Mouse (Mus musculus): ENCODE data around the gene Sez6. TPM values are rescaled to one million over a fixed set of nuclear protein-coding genes. Genes with fewer than 3 reads are reported as not detected.

Gene Sez6
- total and polyA plus RNA-seq, 3 experiments, result 0.04 TPM; not detected in 2

- peak overlapping the region; percentile 95 for H3K4me2 ChIP-seq (ENCODE audit: insufficient read depth, low read depth, poor library complexity, severe bottlenecking)
- peaks cover 5 to 38% of the 10 kb centered on the region in 2 experiments for H3K4me1 ChIP-seq (ENCODE audit: control insufficient read depth in 1 of 2, insufficient read depth in 2 of 2)
- DNase-seq (ENCODE audit: extremely low read depth), result peak; percentile 100
- no peaks in the 10 kb centered on the region for H3K9me3 ChIP-seq (replicated peaks; ENCODE audit: low read length)
- dilution Hi-C loops (cut with MboI; ENCODE audit: extremely low pct_ligation_motif_present, extremely low pct_unique_long_range_greater_than_20kb, low sequenced_read_pairs) (no loop called here), in situ Hi-C loops (cut with MboI; ENCODE audit: low pct_ligation_motif_present, low pct_unique_long_range_greater_than_20kb, low sequenced_read_pairs) (no loop called here)
- peaks cover 4 to 19% of the 10 kb centered on the region in 2 experiments for H3K36me3 ChIP-seq (replicated peaks in 1 of 2; ENCODE audit: control insufficient read depth in 1 of 2, insufficient read depth in 1 of 2, low read length in 1 of 2)
- peak overlapping the region; percentile 70 to 88 (median 71) for H3K4me3 ChIP-seq (replicated peaks in 1 of 3; ENCODE audit: low read depth in 2 of 3, low read length in 2 of 3, poor library complexity in 1 of 3)
- peak overlapping the region; percentile 93 for H3K27ac ChIP-seq (ENCODE audit: insufficient read depth, low read depth)
- TF ChIP-seq ZC3H11A (IDR thresholded peaks at IDR 0.05; ENCODE audit: low read depth, low read length), result no peak
- no peak for TF ChIP-seq MAFK (IDR thresholded peaks at IDR 0.05; ENCODE audit: insufficient replicate concordance, low read length)
- peak; percentile 76; the same call in 1 of the 2 replicates for TF ChIP-seq POLR2A (IDR thresholded peaks at IDR 0.05; ENCODE audit: low read depth, low read length)
- TF ChIP-seq SMC3 (IDR thresholded peaks at IDR 0.05; ENCODE audit: low read depth, low read length), result no peak
- TF ChIP-seq USF2 (conservative IDR thresholded peaks at IDR 0.05; ENCODE audit: low read depth, low read length), result 0 out of 2 replicates have a peak, but pooled peaks have one; percentile 19
- no peak for TF ChIP-seq RAD21 (IDR thresholded peaks at IDR 0.05; ENCODE audit: low read depth, low read length)
- no peak for TF ChIP-seq EP300 (IDR thresholded peaks at IDR 0.05; ENCODE audit: low read length)
- peak; percentile 96 for TF ChIP-seq POLR2AphosphoS2 (IDR thresholded peaks at IDR 0.05; ENCODE audit: low read depth, low read length)
- peak; percentile 66 for TF ChIP-seq NELFE (IDR thresholded peaks at IDR 0.05; ENCODE audit: low read depth, low read length)
- TF ChIP-seq GABPA (IDR thresholded peaks at IDR 0.05; ENCODE audit: insufficient replicate concordance, low read depth, low read length), result peak; percentile 100
- no peak; the same call in none of the 2 replicates for TF ChIP-seq JUND (conservative IDR thresholded peaks at IDR 0.05; ENCODE audit: low read depth, low read length)
- peak; percentile 100 for TF ChIP-seq KAT2A (IDR thresholded peaks at IDR 0.05; ENCODE audit: insufficient replicate concordance, low read length)
- peak; percentile 99 for TF ChIP-seq ZNF384 (IDR thresholded peaks at IDR 0.05; ENCODE audit: low read depth, low read length)
- no peak for TF ChIP-seq PAX5 (IDR thresholded peaks at IDR 0.05; ENCODE audit: low read length)
- peak; percentile 100 for TF ChIP-seq CHD2 (IDR thresholded peaks at IDR 0.05; ENCODE audit: low read length)
- TF ChIP-seq JUN (IDR thresholded peaks at IDR 0.05; ENCODE audit: insufficient read depth, low read depth, low read length), result no peak
- TF ChIP-seq MXI1 (IDR thresholded peaks at IDR 0.05; ENCODE audit: low read depth, low read length), result peak; percentile 72
- peak; percentile 62; the same call in 1 of the 2 replicates for TF ChIP-seq MEF2A (IDR thresholded peaks at IDR 0.05; ENCODE audit: borderline replicate concordance, low read depth, low read length)
- peak; percentile 48; the same call in 1 of the 2 replicates for TF ChIP-seq IRF4 (IDR thresholded peaks at IDR 0.05; ENCODE audit: low read depth, low read length)
- peak; percentile 30 for TF ChIP-seq MAX (IDR thresholded peaks at IDR 0.05; ENCODE audit: low read length)
- 0 out of 2 replicates have a peak, but pooled peaks have one; percentile 41 for TF ChIP-seq RCOR1 (conservative IDR thresholded peaks at IDR 0.05; ENCODE audit: low read depth, low read length)
- TF ChIP-seq BHLHE40 (IDR thresholded peaks at IDR 0.05; ENCODE audit: low read depth, low read length), result peak; percentile 16; the same call in 1 of the 2 replicates
- TF ChIP-seq MAZ (IDR thresholded peaks at IDR 0.05; ENCODE audit: low read depth, low read length), result no peak
- TF ChIP-seq MYC (IDR thresholded peaks at IDR 0.05; ENCODE audit: low read depth, low read length), result peak; percentile 81; the same call in 1 of the 2 replicates
- peak; percentile 89 for TF ChIP-seq ELF1 (IDR thresholded peaks at IDR 0.05; ENCODE audit: low read depth, low read length)
- TF ChIP-seq TBP (conservative IDR thresholded peaks at IDR 0.05; ENCODE audit: low read depth, low read length), result peak; percentile 86
- no peak; the same call in 1 of the 2 replicates for TF ChIP-seq ZMIZ1 (IDR thresholded peaks at IDR 0.05; ENCODE audit: low read depth, low read length)
- TF ChIP-seq E2F4 (IDR thresholded peaks at IDR 0.05; ENCODE audit: insufficient replicate concordance, low read depth, low read length), result no peak
- peak; percentile 90 for TF ChIP-seq HCFC1 (IDR thresholded peaks at IDR 0.05; ENCODE audit: low read depth, low read length)
- TF ChIP-seq NRF1 (IDR thresholded peaks at IDR 0.05; ENCODE audit: low read depth, low read length), result peak; percentile 82
- peak; percentile 14; the same call in 1 of the 2 replicates for TF ChIP-seq CHD1 (IDR thresholded peaks at IDR 0.05; ENCODE audit: low read depth, low read length)
- peak; percentile 83 for TF ChIP-seq SIN3A (IDR thresholded peaks at IDR 0.05; ENCODE audit: low read length)
- TF ChIP-seq USF1 (IDR thresholded peaks at IDR 0.05; ENCODE audit: low read depth, low read length), result no peak
- TF ChIP-seq ETS1 (conservative IDR thresholded peaks at IDR 0.05; ENCODE audit: low read depth, low read length), result no peak; the same call in 1 of the 2 replicates
- no peak for TF ChIP-seq ZKSCAN1 (IDR thresholded peaks at IDR 0.05; ENCODE audit: borderline replicate concordance, low read depth, low read length)
- TF ChIP-seq CTCF (conservative IDR thresholded peaks at IDR 0.05 in 1 of 2, IDR thresholded peaks at IDR 0.05 in 1 of 2; ENCODE audit: low read depth in 2 of 2, low read length in 2 of 2), result no peak
- TF ChIP-seq TCF12 (IDR thresholded peaks at IDR 0.05; ENCODE audit: low read depth, low read length), result peak; percentile 85; the same call in 1 of the 2 replicates
- no peak; the same call in 1 of the 2 replicates for TF ChIP-seq UBTF (IDR thresholded peaks at IDR 0.05; ENCODE audit: low read depth, low read length)
- peak overlapping the region; percentile 90 for H3K9ac ChIP-seq (ENCODE audit: insufficient read depth, low read depth)
- peaks cover 18% of the 10 kb centered on the region for H3K27me3 ChIP-seq (replicated peaks)
- peaks cover 42% of the 10 kb centered on the region for H3K79me2 ChIP-seq (replicated peaks; ENCODE audit: control insufficient read depth, extremely low read depth, insufficient read depth, poor library complexity, severe bottlenecking)
Measured at GRCm38 (mm10) chr11:77981609-77982440, 51.2 kb downstream of the Sez6 start.
